Mouse (Mus musculus): ENCODE measurements around the gene Ccdc9. TPM values are rescaled to one million over a fixed set of nuclear protein-coding genes. Genes with fewer than 3 reads are reported as not detected.

Ccdc9 gene
- polyA plus RNA-seq, 1 experiment from 2014 or later: 43.2 TPM

DNA sequence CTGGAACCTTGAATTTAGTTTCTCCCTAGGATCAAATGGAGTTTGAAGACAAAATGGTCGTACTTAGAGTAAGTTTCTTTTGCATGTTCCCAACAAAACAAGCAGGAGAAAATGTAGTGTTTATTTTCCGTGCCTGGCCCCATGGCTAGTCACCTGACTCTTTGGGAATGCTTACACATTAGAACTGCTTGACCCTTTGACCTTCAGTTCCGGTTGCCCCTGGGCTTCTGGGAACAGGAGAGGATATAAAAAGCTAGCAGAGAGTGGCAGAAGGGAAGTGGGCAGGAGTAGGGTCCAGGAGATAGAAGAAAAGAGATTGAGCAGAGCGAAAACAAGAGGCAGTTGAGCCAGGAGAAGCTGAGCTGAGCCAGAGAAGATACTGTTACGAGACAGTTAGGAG, 56.7 kb downstream of the Ccdc9 start:
- Histone ChIP-seq H3K9ac (replicated peaks) (no peak overlapping the region), H3K36me3 (no peaks in the 10 kb centered on the region), H3K27me3 (no peaks in the 10 kb centered on the region), H3K4me2 (replicated peaks) (no peak overlapping the region), H3K4me1 (no peaks in the 10 kb centered on the region), H3K27ac (replicated peaks) (no peak overlapping the region), H3K4me3 (no peak overlapping the region), H3K9me3 (peaks cover 6% of the 10 kb centered on the region)
- no peak for ATAC-seq (ENCODE audit: low FRiP score, low read depth)
- 58% methylated on average over 5 of the region's 5 CpGs for WGBS

Other genes starting within 250 kb of the Ccdc9 start
- 10.0 and 10.3 TPM in 2 replicates for gene Bicra, start 238.9 kb downstream of the Ccdc9 start, polyA plus RNA-seq (2016; fragmentation: Nextera tagmentation; extraction: Ambion mirVana)
- not detected in 2 replicates for gene Zfp541, start 225.0 kb downstream of the Ccdc9 start, polyA plus RNA-seq (2016; fragmentation: Nextera tagmentation; extraction: Ambion mirVana)
- 167 and 196 TPM in 2 replicates for gene Napa, start 188.3 kb downstream of the Ccdc9 start, polyA plus RNA-seq (2016; fragmentation: Nextera tagmentation; extraction: Ambion mirVana)
- 31.5 and 32.3 TPM in 2 replicates for gene Kptn, start 166.9 kb downstream of the Ccdc9 start, polyA plus RNA-seq (2016; fragmentation: Nextera tagmentation; extraction: Ambion mirVana)
- 0.48 and 0.55 TPM in 2 replicates for gene Slc8a2, start 157.0 kb downstream of the Ccdc9 start, polyA plus RNA-seq (2016; fragmentation: Nextera tagmentation; extraction: Ambion mirVana)
- 123 and 128 TPM in 2 replicates for gene Meis3, start 111.7 kb downstream of the Ccdc9 start, polyA plus RNA-seq (2016; fragmentation: Nextera tagmentation; extraction: Ambion mirVana)
- gene Dhx34, start 64.8 kb downstream of the Ccdc9 start, polyA plus RNA-seq (2016; fragmentation: Nextera tagmentation; extraction: Ambion mirVana): 18.9 and 19.0 TPM in 2 replicates
- 0.11 TPM in 1 of 2 replicates, not detected in the other for gene C5ar2, start 42.6 kb downstream of the Ccdc9 start, polyA plus RNA-seq (2016; fragmentation: Nextera tagmentation; extraction: Ambion mirVana)
- gene C5ar1, start 27.3 kb downstream of the Ccdc9 start, polyA plus RNA-seq (2016; fragmentation: Nextera tagmentation; extraction: Ambion mirVana): 1.3 and 1.5 TPM in 2 replicates
- 20.5 and 20.6 TPM in 2 replicates for gene Inafm1, start 13.2 kb downstream of the Ccdc9 start, polyA plus RNA-seq (2016; fragmentation: Nextera tagmentation; extraction: Ambion mirVana)
- gene Bbc3, start 21.6 kb upstream of the Ccdc9 start, polyA plus RNA-seq (2016; fragmentation: Nextera tagmentation; extraction: Ambion mirVana): 17.3 and 18.9 TPM in 2 replicates
- 331 and 332 TPM in 2 replicates for gene Sae1, start 101.0 kb upstream of the Ccdc9 start, polyA plus RNA-seq (2016; fragmentation: Nextera tagmentation; extraction: Ambion mirVana)
- 27.4 and 31.1 TPM in 2 replicates for gene Zc3h4, start 114.1 kb upstream of the Ccdc9 start, polyA plus RNA-seq (2016; fragmentation: Nextera tagmentation; extraction: Ambion mirVana)
- gene Tmem160, start 166.0 kb upstream of the Ccdc9 start, polyA plus RNA-seq (2016; fragmentation: Nextera tagmentation; extraction: Ambion mirVana): 46.9 and 51.1 TPM in 2 replicates
- 0.93 and 1.2 TPM in 2 replicates for gene Npas1, start 190.9 kb upstream of the Ccdc9 start, polyA plus RNA-seq (2016; fragmentation: Nextera tagmentation; extraction: Ambion mirVana)

Data from midbrain, embryonic 12.5 days (tissue).